In genomic region chr2:32177397-32178060, GRCm38 (mm10) we compare ENCODE assay signal across 13 mouse cellular contexts. TPM values are rescaled to one million over a fixed set of nuclear protein-coding genes. Genes with fewer than 3 reads are reported as not detected.
DNase-seq lines count a peak whose midpoint lies in the region; ATAC-seq lines count a peak whose summit lies in the region.
"Had no signal": no experiment of that assay in that cellular context is flagged by ENCODE, and none has a peak within 500 bp of the region (broad histone marks: within the 10 kb centered on the region; RNA-seq: fewer than 3 reads in every experiment).

No protein-coding gene starts in this region.

- 83% methylated on average over 11 of the region's 11 CpGs for WGBS in hindbrain, embryonic 10.5 days
- 66% methylated on average over 11 of the region's 11 CpGs for WGBS in hindbrain, embryonic 14.5 days
- 62% methylated on average over 11 of the region's 11 CpGs for WGBS in hindbrain, embryonic 16.5 days

- peak overlapping the region; percentile 54 for H3K27ac ChIP-seq in hindbrain, embryonic 10.5 days
- no peak overlapping the region for H3K27ac ChIP-seq in hindbrain, embryonic 14.5 days
- H3K27ac ChIP-seq in hindbrain, embryonic 16.5 days (ENCODE audit: low read depth, low read length) = peak overlapping the region; percentile 37; the same call in 1 of the 2 replicates

- no peaks in the 10 kb centered on the region for H3K9me3 ChIP-seq in hindbrain, embryonic 10.5 days
- H3K9me3 ChIP-seq in hindbrain, embryonic 14.5 days (ENCODE audit: control insufficient read depth, low read length) = no peaks in the 10 kb centered on the region
- no peaks in the 10 kb centered on the region for H3K9me3 ChIP-seq in hindbrain, embryonic 16.5 days (ENCODE audit: control insufficient read depth, low read length)

- peaks cover 90% of the 10 kb centered on the region for H3K4me1 ChIP-seq in hindbrain, embryonic 10.5 days (replicated peaks)
- H3K4me1 ChIP-seq in hindbrain, embryonic 14.5 days (replicated peaks; ENCODE audit: control insufficient read depth, insufficient read depth, low read length) = peaks cover 75% of the 10 kb centered on the region
- H3K4me1 ChIP-seq in hindbrain, embryonic 16.5 days (ENCODE audit: control insufficient read depth, insufficient read depth, low read depth, low read length) = peaks cover 57% of the 10 kb centered on the region

- peak; percentile 56 to 69 for DNase-seq in cerebellum, postnatal 10 days
- no peak for DNase-seq in cerebellum, postnatal 4 days (ENCODE audit: low spot score in 2 of 2)
- no peak for DNase-seq in hindbrain, embryonic 10.5 days (ENCODE audit: low spot score)
- no peak for DNase-seq in hindbrain, embryonic 14.5 days (ENCODE audit: low spot score)
- peak; percentile 78 for DNase-seq in 416B (ENCODE audit: low read depth)
- DNase-seq in testis, postnatal 10 days (ENCODE audit: low spot score) = no peak
- DNase-seq in Muller cell, postnatal 12 days (ENCODE audit: inconsistent ontology term) = no peak
- DNase-seq: adrenal gland, postnatal 36 days; gastrocnemius, postnatal 25 days; kidney, adult 11 months; lung, adult 18-20 months; retina, postnatal 1 day had no signal

- H3K27me3 ChIP-seq in hindbrain, embryonic 10.5 days (ENCODE audit: insufficient read depth, poor library complexity, severe bottlenecking) = no peaks in the 10 kb centered on the region
- no peaks in the 10 kb centered on the region for H3K27me3 ChIP-seq in hindbrain, embryonic 14.5 days (ENCODE audit: control insufficient read depth, insufficient read depth, low read length)
- no peaks in the 10 kb centered on the region for H3K27me3 ChIP-seq in hindbrain, embryonic 16.5 days (replicated peaks; ENCODE audit: control insufficient read depth, insufficient read depth, low read length)

- no peak overlapping the region for H3K4me3 ChIP-seq in hindbrain, embryonic 10.5 days
- no peak overlapping the region for H3K4me3 ChIP-seq in hindbrain, embryonic 14.5 days (replicated peaks; ENCODE audit: low read length)
- H3K4me3 ChIP-seq in hindbrain, embryonic 16.5 days (ENCODE audit: low read length) = no peak overlapping the region

- H3K36me3 ChIP-seq in hindbrain, embryonic 10.5 days = peaks cover 12% of the 10 kb centered on the region
- H3K36me3 ChIP-seq in hindbrain, embryonic 14.5 days (replicated peaks; ENCODE audit: control insufficient read depth, insufficient read depth) = no peaks in the 10 kb centered on the region
- H3K36me3 ChIP-seq in hindbrain, embryonic 16.5 days (ENCODE audit: control insufficient read depth, insufficient read depth, low read length) = no peaks in the 10 kb centered on the region

- no peak for ATAC-seq in hindbrain, embryonic 14.5 days (ENCODE audit: low FRiP score)
- no peak for ATAC-seq in hindbrain, embryonic 16.5 days

- H3K9ac ChIP-seq in hindbrain, embryonic 14.5 days = no peak overlapping the region
- H3K9ac ChIP-seq in hindbrain, embryonic 16.5 days (ENCODE audit: low read depth, low read length) = no peak overlapping the region

- H3K4me2 ChIP-seq in hindbrain, embryonic 14.5 days (replicated peaks) = no peak overlapping the region
- H3K4me2 ChIP-seq in hindbrain, embryonic 16.5 days (ENCODE audit: low read length) = no peak overlapping the region

RNA-seq across cellular contexts. Expression of gene Prrc2b, which starts 26.6 kb away (rescaled TPM):
- polyA plus RNA-seq in hindbrain, embryonic 10.5 days (2016; fragmentation: Nextera tagmentation; extraction: Ambion mirVana) = 55.6 and 68.9 TPM in 2 replicates
- 105 and 119 TPM in 2 replicates for polyA plus RNA-seq in hindbrain, embryonic 14.5 days (2014; fragmentation: Nextera tagmentation; extraction: Ambion mirVana)
- polyA plus RNA-seq in hindbrain, embryonic 16.5 days (2015; fragmentation: Nextera tagmentation; extraction: Ambion mirVana) = 49.7 and 66.2 TPM in 2 replicates

RNA-seq across cellular contexts. Expression of gene Pomt1, which starts 58.9 kb away (rescaled TPM):
- 27.1 and 27.2 TPM in 2 replicates for polyA plus RNA-seq in hindbrain, embryonic 10.5 days (2016; fragmentation: Nextera tagmentation; extraction: Ambion mirVana)
- polyA plus RNA-seq in hindbrain, embryonic 14.5 days (2014; fragmentation: Nextera tagmentation; extraction: Ambion mirVana) = 26.5 and 30.8 TPM in 2 replicates
- 32.6 and 34.1 TPM in 2 replicates for polyA plus RNA-seq in hindbrain, embryonic 16.5 days (2015; fragmentation: Nextera tagmentation; extraction: Ambion mirVana)

Comparison
In these comparisons a context has a peak if more than half of its experiments do, and no peak if none do; other contexts are left out.
1. DNase-seq: peak in cerebellum, postnatal 10 days (2 of 2) and 416B (single experiment); none in cerebellum, postnatal 4 days (0 of 2), hindbrain, embryonic 10.5 days (single experiment), hindbrain, embryonic 14.5 days (single experiment), testis, postnatal 10 days (single experiment) and Muller cell, postnatal 12 days (single experiment).